Mouse (Mus musculus): ENCODE measurements around the gene Cga.

Gene Cga

GRCm38 (mm10) chr4:34893479-34893878 lies at the start of gene Cga:
TSS of gene Cga (plus strand) at chr4:34893779.
- DNase-seq (ENCODE audit: low spot score), result no peak

DNA sequence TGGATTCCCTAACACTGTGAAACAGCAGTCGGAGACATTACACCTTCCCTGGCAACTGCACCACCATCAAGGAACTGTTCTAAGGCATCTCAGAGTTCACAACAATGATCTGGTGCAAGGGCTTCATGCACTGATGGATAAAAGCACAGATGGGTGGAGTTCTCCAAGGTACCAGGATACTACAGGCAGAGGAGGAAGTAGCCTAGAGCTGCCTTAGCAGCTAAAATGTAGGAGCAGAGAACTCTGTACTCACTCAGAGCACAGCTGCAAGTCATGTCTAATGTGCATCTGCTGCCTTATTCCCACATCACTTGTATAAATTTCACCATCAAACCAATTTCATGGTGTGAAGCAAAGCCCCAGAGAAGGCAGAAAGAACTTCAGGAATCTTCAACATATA lies 49.7 kb upstream of the Cga start:
- DNase-seq (ENCODE audit: low spot score), result no peak

DNA sequence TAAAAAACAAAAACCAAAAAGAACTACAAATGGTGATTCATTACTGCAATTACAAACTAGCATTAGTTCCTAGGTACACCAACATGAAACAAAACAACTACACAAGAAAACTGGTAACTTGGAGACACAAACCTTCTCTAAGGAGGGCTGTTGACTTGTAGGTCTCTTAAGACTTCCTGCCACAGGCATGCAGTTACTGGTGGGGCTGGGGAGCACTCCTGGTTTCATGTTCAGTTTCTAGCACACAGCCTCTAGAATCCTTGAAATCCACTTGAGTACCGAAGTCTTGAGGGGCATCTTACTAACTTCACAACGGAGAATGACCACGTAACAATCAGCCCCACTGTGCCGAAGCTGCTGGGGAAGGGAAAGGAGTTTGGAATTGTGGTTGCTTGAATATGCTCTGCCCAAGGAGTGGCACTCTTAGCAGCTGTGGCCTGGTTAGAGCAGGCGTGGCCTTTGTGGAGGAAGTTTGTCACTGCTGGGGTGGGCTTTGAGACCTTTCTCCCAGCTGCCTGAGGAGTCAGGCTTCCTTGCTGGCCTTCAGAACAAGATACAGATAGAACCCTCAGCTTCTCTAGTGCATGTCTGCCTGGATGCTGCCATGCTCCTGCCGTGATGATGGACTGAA lies 45.8 kb upstream of the Cga start:
- DNase-seq (ENCODE audit: low spot score), result no peak

GRCm38 (mm10) chr4:34850156-34850555 lies 43.4 kb upstream of the Cga start:
- no peak for DNase-seq (ENCODE audit: low spot score)

- DNase-seq (ENCODE audit: low spot score), result no peak
These were observed 41.5 kb upstream of the Cga start for GRCm38 (mm10) chr4:34852051-34852450.

DNA sequence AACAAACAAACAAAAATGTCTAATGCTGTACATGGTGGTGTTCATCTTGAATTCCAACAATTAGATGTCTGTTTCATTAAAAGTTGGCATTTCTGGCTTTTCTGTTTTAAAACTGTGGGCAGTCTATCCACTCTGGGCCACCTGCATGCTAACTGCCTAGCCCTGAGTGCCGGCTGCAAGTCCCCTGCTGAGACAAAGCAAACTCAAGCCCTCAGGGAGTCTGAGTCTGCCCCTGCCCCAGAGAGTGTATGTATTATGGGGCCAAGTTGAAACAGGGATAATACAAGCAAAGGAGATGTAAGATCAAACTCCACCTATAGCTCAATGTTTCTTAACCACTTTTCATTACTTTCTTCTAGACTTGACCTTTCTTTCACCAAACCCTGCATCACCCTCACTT lies 37.6 kb upstream of the Cga start:
- no peak for DNase-seq (ENCODE audit: low spot score)

DNA sequence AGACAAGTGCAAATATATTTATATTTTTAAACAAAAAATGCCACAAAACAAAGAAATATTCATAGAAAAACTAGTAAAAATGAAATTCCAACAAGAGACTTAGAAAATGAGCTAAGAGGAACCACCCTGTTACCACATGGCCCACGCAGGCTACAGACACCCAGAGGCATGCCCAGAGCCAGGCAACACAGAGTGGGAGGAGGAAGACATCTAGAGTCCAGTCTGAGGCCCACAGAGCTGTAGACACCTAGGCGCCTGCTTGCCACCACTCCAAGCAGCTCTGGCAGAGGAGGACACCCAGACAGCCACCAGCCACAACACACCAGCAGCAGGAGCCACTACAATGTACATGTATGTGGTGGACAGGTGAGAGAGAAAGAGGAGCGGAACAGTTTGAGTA lies 34.7 kb upstream of the Cga start:
- no peak for DNase-seq (ENCODE audit: low spot score)

GRCm38 (mm10) chr4:34859416-34859815 lies 34.2 kb upstream of the Cga start:
- no peak for DNase-seq (ENCODE audit: low spot score)

- DNase-seq (ENCODE audit: low spot score), result no peak
These were observed 32.1 kb upstream of the Cga start for GRCm38 (mm10) chr4:34861438-34861837.

GRCm38 (mm10) chr4:34869813-34870212 lies 23.8 kb upstream of the Cga start:
- DNase-seq (ENCODE audit: low spot score), result no peak

- no peak for DNase-seq (ENCODE audit: low spot score)
These were observed 20.6 kb upstream of the Cga start for GRCm38 (mm10) chr4:34872896-34873495.

- DNase-seq (ENCODE audit: low spot score), result no peak
These were observed 19.3 kb upstream of the Cga start for GRCm38 (mm10) chr4:34874234-34874633.

DNA sequence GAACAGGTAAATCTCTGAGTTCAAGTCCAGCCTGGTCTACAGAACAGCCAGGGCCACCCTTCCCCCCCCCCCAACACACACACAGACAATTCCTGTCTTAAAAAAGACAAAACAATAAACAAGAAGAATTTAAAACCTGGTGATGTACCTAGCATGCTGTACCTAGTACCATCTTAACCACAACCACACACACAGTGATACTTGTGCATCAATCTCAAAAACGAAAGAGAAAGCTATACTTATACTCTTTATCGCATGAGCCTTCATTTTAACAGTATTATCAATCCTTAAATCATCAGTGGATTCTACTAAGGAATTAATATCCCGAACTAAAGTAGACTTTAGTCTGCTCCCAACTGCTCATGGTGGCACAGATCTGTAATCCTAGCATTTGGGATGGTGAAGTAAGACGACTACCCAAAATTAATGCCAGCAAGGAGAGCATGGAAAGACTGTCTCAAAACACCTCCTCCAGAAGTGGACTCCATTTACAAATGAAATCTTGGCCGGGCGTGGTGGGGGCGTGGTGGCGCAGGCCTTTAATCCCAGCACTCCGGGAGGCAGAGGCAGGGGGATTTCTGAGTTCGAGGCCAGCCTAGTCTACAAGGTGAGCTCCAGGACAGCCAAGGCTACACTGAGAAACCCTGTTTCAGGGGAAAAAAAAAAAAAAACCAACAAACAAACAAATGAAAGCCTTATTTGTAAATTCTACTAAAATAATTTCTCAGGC lies 12.5 kb upstream of the Cga start:
- DNase-seq (ENCODE audit: low spot score), result no peak

GRCm38 (mm10) chr4:34881851-34882250 lies 11.7 kb upstream of the Cga start:
- DNase-seq (ENCODE audit: low spot score), result no peak

DNA sequence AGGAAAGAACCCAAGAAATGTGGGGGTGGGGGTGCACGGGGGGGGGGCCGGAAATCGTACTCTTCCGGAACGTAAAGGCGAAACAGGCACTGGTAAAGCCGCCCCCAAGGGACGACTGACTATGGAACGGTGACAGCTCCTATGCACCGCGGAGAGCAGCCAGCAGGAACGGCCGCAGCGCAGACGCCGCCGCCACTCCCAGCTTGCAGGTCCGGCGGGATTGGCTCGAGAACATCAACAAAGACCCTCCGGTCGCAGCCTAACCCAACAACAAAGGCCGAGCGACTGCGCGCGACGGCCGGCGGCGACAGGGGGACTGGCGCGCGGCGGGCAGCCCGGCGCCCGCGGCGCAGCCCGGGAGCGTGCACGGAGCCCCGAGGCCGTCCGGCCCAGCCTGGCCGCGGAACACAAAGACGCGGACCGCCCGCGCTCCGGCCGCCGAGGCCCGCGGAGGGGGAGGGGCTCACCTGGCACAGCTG lies 11.2 kb upstream of the Cga start:
- DNase-seq (ENCODE audit: low spot score), result peak; percentile 71

DNA sequence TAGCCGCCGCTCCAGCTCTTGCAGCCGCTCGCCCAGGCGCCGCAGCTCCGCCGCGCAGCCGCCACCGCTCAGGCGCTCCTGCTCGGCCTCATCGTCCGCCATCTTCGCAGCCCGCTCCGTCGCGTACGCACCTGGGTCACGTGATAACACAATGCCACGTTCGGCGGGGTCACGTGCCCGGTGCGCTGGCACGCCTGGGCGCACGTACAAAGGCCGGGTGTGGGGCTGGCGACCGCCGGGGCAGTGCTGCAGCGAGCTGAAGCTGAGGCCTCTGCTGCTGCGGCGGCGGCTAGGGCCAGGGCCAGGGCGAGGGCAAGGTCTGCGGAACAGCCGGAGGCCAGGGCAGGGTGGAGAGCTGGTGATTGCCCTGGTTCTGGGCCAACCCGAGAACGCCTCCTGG lies 10.8 kb upstream of the Cga start, which contains the start of gene Zfp292:
Gene Zfp292, minus strand, starts transcription at position 143 of the 400 bp plus-strand sequence.
- DNase-seq (ENCODE audit: low spot score), result peak; percentile 96

GRCm38 (mm10) chr4:34883366-34884029 lies 10.1 kb upstream of the Cga start:
- DNase-seq (ENCODE audit: low spot score), result no peak

DNA sequence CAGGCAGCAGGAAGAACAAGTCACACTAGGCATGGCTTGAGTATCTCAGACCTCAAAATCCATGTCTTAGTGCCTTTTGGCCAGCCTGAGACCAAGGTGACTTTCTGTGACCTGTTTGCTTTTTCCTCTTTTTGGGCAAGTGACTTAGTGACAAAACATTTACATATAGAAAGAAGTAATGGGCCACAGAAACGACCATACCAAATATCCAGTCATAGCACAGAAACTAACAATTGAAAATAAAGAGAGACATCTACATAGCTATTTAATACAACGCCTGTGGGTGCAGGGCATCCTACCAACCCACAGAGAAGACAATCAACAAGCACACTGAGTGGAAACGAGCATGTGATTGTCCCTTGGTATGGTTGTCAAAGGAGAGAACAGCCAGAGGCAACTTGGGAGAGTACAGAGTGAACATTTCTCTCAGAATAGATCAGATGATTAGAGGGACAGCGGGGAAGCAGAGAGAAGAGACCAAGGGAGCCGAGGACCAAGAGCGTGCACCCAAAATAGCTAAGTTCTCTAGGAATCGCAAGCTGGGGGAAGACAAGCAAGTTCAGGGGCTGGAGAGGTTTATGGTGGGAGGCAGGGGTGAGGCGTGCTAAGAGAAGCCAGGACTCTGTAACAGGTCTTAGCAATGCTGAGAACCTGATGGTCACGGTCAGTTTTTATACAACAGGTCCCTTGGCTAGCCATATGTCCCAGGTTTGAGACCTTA lies 7.8 kb upstream of the Cga start:
- DNase-seq (ENCODE audit: low spot score), result peak; percentile 25

GRCm38 (mm10) chr4:34886490-34887111 lies 7.0 kb upstream of the Cga start:
- peak; percentile 86 for DNase-seq (ENCODE audit: low spot score)

- DNase-seq (ENCODE audit: low spot score), result no peak
These were observed 6.3 kb upstream of the Cga start for GRCm38 (mm10) chr4:34887295-34887694.

DNA sequence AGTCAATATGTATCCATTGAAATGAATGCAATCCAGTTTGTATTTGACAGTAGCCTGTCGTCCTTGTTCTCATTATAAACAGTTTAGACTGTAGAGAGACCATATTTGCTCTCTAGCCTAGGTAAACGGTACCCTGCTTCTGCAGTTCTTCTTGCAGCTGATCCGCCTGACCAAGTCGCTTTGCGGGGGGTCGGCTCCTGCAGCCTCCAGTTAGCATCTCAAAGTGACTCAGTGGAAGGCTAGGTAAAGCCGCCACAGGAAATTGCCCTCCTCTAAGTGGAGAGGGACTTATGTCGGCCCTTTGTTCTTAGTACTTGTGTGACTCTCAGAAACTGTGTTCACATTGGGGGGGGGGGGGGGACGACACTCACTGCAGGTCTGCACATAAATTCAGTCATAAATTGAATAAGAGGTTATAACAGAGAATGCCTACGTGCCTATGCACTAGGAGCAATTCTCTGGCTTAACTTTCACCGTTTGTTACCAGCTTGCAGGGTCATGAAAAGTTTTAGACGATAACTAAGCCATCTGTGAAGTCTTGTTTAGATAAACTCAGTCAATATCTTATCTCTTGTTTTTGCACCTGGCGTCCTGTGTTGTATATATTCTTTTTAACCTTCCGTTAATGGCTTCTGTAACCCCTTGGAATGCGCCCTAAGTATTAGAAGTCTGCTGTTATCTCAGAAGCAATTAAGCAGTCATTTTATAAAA lies 4.3 kb upstream of the Cga start:
- DNase-seq (ENCODE audit: low spot score), result no peak

Measured in testis, postnatal 14 days (tissue).